Comparison of ENCODE assay signal across 9 mouse cellular contexts in the genomic region with DNA sequence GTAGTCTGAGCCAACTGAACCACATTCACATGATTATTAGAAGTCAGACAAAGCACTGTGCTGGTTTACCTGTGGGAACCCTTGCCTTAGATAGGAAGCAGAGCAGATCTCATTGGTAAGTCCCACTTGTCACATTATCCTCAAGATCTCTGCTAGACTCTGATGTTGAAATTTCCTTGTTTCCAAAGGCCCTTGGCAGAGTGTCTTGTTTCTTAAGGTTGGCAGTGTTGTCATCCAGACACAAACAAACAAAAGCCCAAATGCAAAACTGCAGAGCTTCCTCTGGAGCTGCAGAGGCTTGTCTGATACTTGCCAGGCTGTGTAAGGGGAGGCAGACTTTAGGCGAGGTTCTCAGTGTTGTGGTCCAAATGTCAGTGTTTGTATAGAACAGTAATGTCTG.
"Had no signal": no experiment of that assay in that cellular context is flagged by ENCODE, and none has a peak within 500 bp of the region (broad histone marks: within the 10 kb centered on the region; RNA-seq: fewer than 3 reads in every experiment).

No protein-coding gene starts in this region.

- DNase-seq: kidney, adult 2 months; kidney, postnatal 25 days; layer of hippocampus, adult 9-11 months; liver, embryonic 13.5 days; lung, postnatal 14 days; thymus, adult 18-20 months; thymus, postnatal 36 days had no signal

- ATAC-seq: intestine, postnatal 0 days; midbrain, embryonic 15.5 days had no signal
